Mouse (Mus musculus) layer of hippocampus, postnatal 14 days (tissue): ENCODE results near the gene Gm32687. TPM values are rescaled to one million over a fixed set of nuclear protein-coding genes. Genes with fewer than 3 reads are reported as not detected.
"Not testable (repeated sequence)": the region's sequence is repeated elsewhere in the genome, so short reads cannot be mapped to it uniquely, and the experiment has no call there.

ENCODE experiments used
- DNase-seq, 2 experiments: peaks; one replicate each; pipeline ENCODE4 v3.0.0; 2021 to 2022; ENCODE audit warnings: low spot score in 2 of 2, mixed read lengths in 1 of 2
- long read RNA-seq, 2 experiments: library from polyadenylated mRNA; stranded (forward); transcript quantifications; one replicate each; pipeline ENCODE4 v2.0.0; 2021
- total RNA-seq, 2 experiments: library from RNA; stranded (reverse); gene quantifications; 2 replicates each; pipeline ENCODE4 v1.2.3; 2021

Gm32687 gene
- total RNA-seq: 1 to 10 TPM; 3.4 to 4.6 TPM
- long read RNA-seq, experiment 1, partial matches to known transcripts: 0 of 2 reads
- long read RNA-seq, experiment 1, other reads (novel, unspliced or antisense): 1 of 2 reads
- long read RNA-seq, experiment 2, partial matches to known transcripts: 0 of 5 reads
- long read RNA-seq, experiment 2, other reads (novel, unspliced or antisense): 1 of 5 reads

DNA sequence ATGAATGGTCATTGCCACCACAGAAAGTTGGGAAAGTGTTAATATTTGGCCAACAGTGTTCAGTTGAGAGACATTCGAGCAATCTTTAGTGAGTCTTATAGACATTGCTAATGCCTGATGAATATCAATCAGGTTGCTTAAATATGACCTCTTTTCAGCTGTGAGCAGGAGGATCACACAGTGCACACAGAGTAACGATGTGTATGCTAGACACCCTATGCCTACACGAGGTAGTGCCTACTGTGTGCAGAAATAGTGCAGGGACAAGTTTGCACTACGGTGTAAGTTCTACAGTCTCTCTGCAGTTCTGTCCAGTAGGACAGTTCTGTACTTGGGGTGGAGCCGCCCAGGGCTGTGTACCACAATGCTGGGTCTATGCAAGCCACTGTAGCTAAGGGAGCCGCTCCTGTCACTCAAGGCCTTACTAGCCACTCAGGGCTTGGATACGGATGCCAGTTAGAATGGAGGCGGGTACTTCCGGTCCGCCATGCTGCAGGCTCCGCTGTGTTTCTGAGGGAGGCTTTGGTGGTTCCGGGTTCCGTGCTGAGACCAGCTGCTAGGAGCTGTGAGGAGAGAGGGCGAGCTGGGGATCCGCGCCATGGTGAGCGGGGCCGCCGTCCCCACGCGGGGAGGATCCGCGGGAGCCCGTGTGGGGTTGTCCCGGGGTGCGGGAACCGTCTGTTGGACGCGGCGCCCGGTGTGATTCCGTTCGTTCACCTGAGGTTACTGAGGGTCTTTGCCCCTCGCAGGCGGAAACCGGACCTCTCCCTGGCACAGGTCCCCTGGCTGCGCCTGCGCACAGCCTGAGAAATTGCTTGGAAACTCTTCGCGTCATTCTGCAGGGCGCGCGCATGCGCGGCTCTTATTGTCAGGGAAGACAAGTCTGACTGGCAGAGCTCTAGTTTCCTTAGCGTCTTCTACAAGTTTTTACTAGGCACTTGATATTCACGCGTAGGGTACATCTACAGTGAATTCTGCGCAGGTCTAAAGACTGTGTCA lies at the start of gene Gm32687:
Gene Gm32687 (plus strand): TSS at position 526 of the 999 bp plus-strand sequence.
- peak in 1 of 2 experiments; percentile 8 for DNase-seq

DNA sequence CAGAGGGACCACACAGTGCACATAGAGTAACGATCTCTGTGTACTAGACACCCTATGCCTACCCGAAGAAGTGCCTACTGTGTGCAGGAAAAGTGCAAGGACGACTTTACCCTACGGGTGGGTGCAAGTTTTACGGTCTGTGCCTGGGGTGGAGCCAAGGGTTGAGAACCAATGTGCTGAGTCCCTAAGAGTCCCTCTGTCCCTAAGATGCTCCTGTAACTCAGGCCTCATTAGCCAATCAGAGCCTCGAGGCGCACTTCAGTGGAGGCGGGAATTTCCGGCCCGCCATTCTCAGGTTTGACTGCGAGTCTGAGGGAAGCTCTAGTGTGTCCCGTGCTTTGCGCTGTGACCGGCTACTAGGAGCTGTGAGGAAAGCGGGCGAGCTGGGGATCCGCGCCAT lies 17.5 kb upstream of the Gm32687 start:
- not testable (repeated sequence) for DNase-seq

- DNase-seq: not testable (repeated sequence)
These were observed 66.4 kb downstream of the Gm32687 start, which contains the start of gene Zfp781 for GRCm38 (mm10) chr10:81929842-81930743. Gene Zfp781, minus strand, starts transcription at chr10:81930480.

Other genes with a start within 250 kb of the Gm32687 start
- 10 to 100 TPM; 27.8 to 30.3 TPM for gene Sirt6, start 236.1 kb upstream of the Gm32687 start, total RNA-seq
- 10 to 100 TPM; 32.5 to 36.3 TPM for gene Ankrd24, start 235.4 kb upstream of the Gm32687 start, total RNA-seq
- gene Gm10778, start 214.9 kb upstream of the Gm32687 start, total RNA-seq: 1 to 10 TPM; 3.5 to 3.9 TPM
- gene Zfp433, start 159.1 kb upstream of the Gm32687 start, total RNA-seq: 10 to 100 TPM in 1 of 2 experiments, 1 to 10 TPM in 1; 8.0 to 11.5 TPM
- 1 to 10 TPM; 7.6 to 9.5 TPM for gene Gm3055, start 92.8 kb upstream of the Gm32687 start, total RNA-seq
- 1 to 10 TPM; 2.8 to 3.0 TPM for gene Gm4767, start 51.7 kb upstream of the Gm32687 start, total RNA-seq
- 1 to 10 TPM; 2.9 to 3.1 TPM for gene Zfp781, start 66.5 kb downstream of the Gm32687 start, total RNA-seq
- 10 to 100 TPM; 11.8 to 11.9 TPM for gene Zfp873, start 184.2 kb downstream of the Gm32687 start, total RNA-seq
- 1 to 10 TPM; 6.2 TPM for gene BC024063, start 219.4 kb downstream of the Gm32687 start, total RNA-seq